ENCODE assay signal across 8 mouse cellular contexts in the genomic region with DNA sequence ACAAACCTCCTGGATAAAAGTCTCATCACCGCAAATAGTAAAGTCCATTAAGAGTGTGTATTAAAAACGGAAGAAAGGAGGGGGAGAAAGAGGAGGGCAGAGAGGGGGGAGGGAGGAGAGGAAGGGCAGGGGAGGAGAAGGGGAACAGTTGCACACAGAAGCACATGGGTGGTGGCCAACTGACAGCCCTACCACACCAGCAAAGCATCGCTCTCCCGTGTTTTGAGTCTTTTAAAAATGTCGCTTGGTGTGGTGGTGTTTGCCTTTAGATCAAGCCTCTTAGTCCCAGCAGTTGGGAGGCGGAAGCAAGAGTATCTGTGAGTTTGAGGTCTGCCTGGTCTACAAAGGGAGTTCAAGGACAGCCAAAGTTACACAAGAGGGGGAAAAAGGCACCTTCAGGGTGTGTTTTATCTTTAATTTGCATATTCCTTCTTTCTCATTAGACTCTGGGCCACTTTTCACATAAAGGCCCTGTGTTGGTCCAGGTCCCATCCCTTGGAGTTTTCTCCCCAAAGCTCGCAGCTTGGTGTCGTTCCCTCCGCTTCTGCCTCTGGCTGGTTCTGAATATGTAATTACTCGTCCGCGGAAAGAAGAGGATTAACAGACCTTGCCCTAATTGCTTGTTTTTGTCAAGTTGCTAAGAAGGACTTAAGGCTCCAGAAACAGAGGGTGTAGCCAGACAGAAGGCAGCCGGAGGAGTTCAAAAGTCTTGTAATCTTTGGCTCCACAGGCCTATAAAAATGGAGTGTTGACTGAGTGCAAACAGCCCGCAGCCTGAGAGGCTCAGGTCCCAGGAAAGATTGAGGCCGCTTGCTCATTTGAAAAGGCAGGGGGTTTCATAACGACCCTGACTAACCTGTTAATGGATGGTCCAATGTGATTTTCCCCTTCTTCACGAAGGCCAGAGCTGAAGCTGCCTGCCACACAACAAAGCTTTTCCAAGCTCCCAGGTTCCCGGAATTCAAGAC. TPM values are rescaled to one million over a fixed set of nuclear protein-coding genes. Genes with fewer than 3 reads are reported as not detected.
A peak's percentile ranks its signal among the peaks of the same experiment; 100 is the strongest.
DNase-seq lines count a peak whose midpoint lies in the region; ATAC-seq and TF ChIP-seq lines count a peak whose summit lies in the region.

No protein-coding gene starts in this region.

- TF ChIP-seq POLR2A in embryonic fibroblast, embryonic 13.5 days (IDR thresholded peaks at IDR 0.05; ENCODE audit: low read depth, low read length): no peak

- H3K4me3 ChIP-seq in embryonic fibroblast, embryonic 13.5 days (ENCODE audit: insufficient read depth, low read length): no peak overlapping the region

- peak; percentile 25 for DNase-seq in Muller cell, postnatal 12 days (ENCODE audit: inconsistent ontology term)
- DNase-seq in kidney, adult 9 months: peak; percentile 31
- DNase-seq in layer of hippocampus, adult 8-10 months (ENCODE audit: low spot score in 2 of 2): no peak
- DNase-seq in layer of hippocampus, postnatal 36 days: no peak
- DNase-seq in cerebellum, adult 11-12 months: no peak

- peak; percentile 50 for ATAC-seq in megakaryocyte progenitor cell, adult 5-6 weeks (replicated peaks; ENCODE audit: poor library complexity)
- ATAC-seq in erythroid progenitor cell, adult 5-6 weeks (replicated peaks; ENCODE audit: low FRiP score, poor library complexity, severe bottlenecking): no peak

- peaks cover 2% of the 10 kb centered on the region; the same call in 1 of the 2 replicates for H3K4me1 ChIP-seq in embryonic fibroblast, embryonic 13.5 days (ENCODE audit: control insufficient read depth, insufficient read depth, low read length)

- TF ChIP-seq CTCF in embryonic fibroblast, embryonic 13.5 days (IDR thresholded peaks at IDR 0.05; ENCODE audit: borderline replicate concordance, insufficient read depth, low read length): no peak

- peak overlapping the region; percentile 70 for H3K27ac ChIP-seq in embryonic fibroblast, embryonic 13.5 days (ENCODE audit: insufficient read depth, low read length)

RNA-seq across cellular contexts. Expression of a gene that starts 35.6 kb away (rescaled TPM):
- polyA plus RNA-seq in embryonic fibroblast, embryonic 13.5 days (2011; ENCODE audit: insufficient read length, low read depth, missing spikeins): 23.2 and 41.3 TPM in 2 replicates
- 23.6 and 24.7 TPM in 2 replicates for total RNA-seq in megakaryocyte progenitor cell, adult 5-6 weeks (2015)
- total RNA-seq in megakaryocyte progenitor cell, adult 5-6 weeks (2017): 19.7 and 19.9 TPM in 2 replicates
- 10 to 100 TPM; 61.1 to 93.4 (median 75.2) TPM for total RNA-seq in layer of hippocampus, adult 8-10 months (2022)
- total RNA-seq in layer of hippocampus, postnatal 36 days (2021): 10 to 100 TPM; 83.1 to 84.7 TPM
- 8.4 and 27.0 TPM in 2 replicates for total RNA-seq in erythroid progenitor cell, adult 5-6 weeks (2015; ENCODE audit: low replicate concordance)
- total RNA-seq in erythroid progenitor cell, adult 5-6 weeks (2017; ENCODE audit: low replicate concordance): 5.5 and 6.5 TPM in 2 replicates

Comparison
In these comparisons a context has a peak if more than half of its experiments do, and no peak if none do; other contexts are left out.
1. DNase-seq: peak in Muller cell, postnatal 12 days (single experiment) and kidney, adult 9 months (single experiment); none in layer of hippocampus, adult 8-10 months (0 of 2), layer of hippocampus, postnatal 36 days (0 of 2) and cerebellum, adult 11-12 months (single experiment).